Mouse (Mus musculus): ENCODE data around the gene Gata5. TPM values are rescaled to one million over a fixed set of nuclear protein-coding genes. Genes with fewer than 3 reads are reported as not detected.

Gata5 gene
- polyA plus RNA-seq, 1 experiment from 2014 or later, result 20.9 TPM

- no peak overlapping the region for H3K4me3 ChIP-seq (ENCODE audit: low read depth, low read length)
- no peak overlapping the region for H3K4me2 ChIP-seq (replicated peaks; ENCODE audit: low read depth)
- 81% methylated on average over 4 of the region's 4 CpGs for WGBS
- TF ChIP-seq CTCF (IDR thresholded peaks at IDR 0.05; ENCODE audit: low read depth), result no peak
- no peak overlapping the region for H3K9ac ChIP-seq (ENCODE audit: low read depth, low read length)
- H3K27ac ChIP-seq (ENCODE audit: low read depth, low read length), result no peak overlapping the region
- 0 out of 2 replicates have a peak, but pooled peaks have one; percentile 25 for ATAC-seq
- no peaks in the 10 kb centered on the region for H3K9me3 ChIP-seq (ENCODE audit: control insufficient read depth)
- H3K36me3 ChIP-seq (ENCODE audit: control insufficient read depth, insufficient read depth), result peaks cover under 1% of the 10 kb centered on the region; the same call in 1 of the 2 replicates
- no peaks in the 10 kb centered on the region for H3K27me3 ChIP-seq (replicated peaks; ENCODE audit: control insufficient read depth, insufficient read depth, low read length)
- H3K4me1 ChIP-seq (replicated peaks; ENCODE audit: control insufficient read depth, insufficient read depth, low read length), result peaks cover 11% of the 10 kb centered on the region; the same call in 1 of the 2 replicates
Observed at GRCm38 (mm10) chr2:180320216-180320615, 14.3 kb downstream of the Gata5 start.

- 78% methylated on average over 7 of the region's 7 CpGs for WGBS
- H3K4me1 ChIP-seq (replicated peaks; ENCODE audit: control insufficient read depth, insufficient read depth, low read length), result peaks cover 9% of the 10 kb centered on the region; the same call in 1 of the 2 replicates
- no peaks in the 10 kb centered on the region for H3K36me3 ChIP-seq (ENCODE audit: control insufficient read depth, insufficient read depth)
- no peaks in the 10 kb centered on the region for H3K27me3 ChIP-seq (replicated peaks; ENCODE audit: control insufficient read depth, insufficient read depth, low read length)
- H3K9me3 ChIP-seq (ENCODE audit: control insufficient read depth), result no peaks in the 10 kb centered on the region
- H3K4me3 ChIP-seq (ENCODE audit: low read depth, low read length), result no peak overlapping the region
- no peak overlapping the region for H3K9ac ChIP-seq (ENCODE audit: low read depth, low read length)
- TF ChIP-seq CTCF (IDR thresholded peaks at IDR 0.05; ENCODE audit: low read depth), result no peak
- no peak overlapping the region for H3K4me2 ChIP-seq (replicated peaks; ENCODE audit: low read depth)
- H3K27ac ChIP-seq (ENCODE audit: low read depth, low read length), result no peak overlapping the region
- ATAC-seq, result no peak
Observed at GRCm38 (mm10) chr2:180317591-180317990, 16.9 kb downstream of the Gata5 start.

GRCm38 (mm10) chr2:180314292-180314691, 20.2 kb downstream of the Gata5 start:
- Histone ChIP-seq H3K4me3 (ENCODE audit: low read depth, low read length) (no peak overlapping the region), H3K36me3 (ENCODE audit: control insufficient read depth, insufficient read depth) (no peaks in the 10 kb centered on the region), H3K9ac (ENCODE audit: low read depth, low read length) (no peak overlapping the region), H3K27me3 (replicated peaks; ENCODE audit: control insufficient read depth, insufficient read depth, low read length) (no peaks in the 10 kb centered on the region), H3K4me1 (replicated peaks; ENCODE audit: control insufficient read depth, insufficient read depth, low read length) (peaks cover 5% of the 10 kb centered on the region; the same call in 1 of the 2 replicates), H3K4me2 (replicated peaks; ENCODE audit: low read depth) (no peak overlapping the region), H3K9me3 (ENCODE audit: control insufficient read depth) (no peaks in the 10 kb centered on the region), H3K27ac (ENCODE audit: low read depth, low read length) (peak overlapping the region; percentile 83)
- ATAC-seq, result peak; percentile 87
- TF ChIP-seq CTCF (IDR thresholded peaks at IDR 0.05; ENCODE audit: low read depth), result no peak
- 29% methylated on average over 2 of the region's 2 CpGs for WGBS

GRCm38 (mm10) chr2:180311147-180311546, 23.4 kb downstream of the Gata5 start:
- Histone ChIP-seq H3K4me2 (replicated peaks; ENCODE audit: low read depth) (no peak overlapping the region), H3K4me1 (replicated peaks; ENCODE audit: control insufficient read depth, insufficient read depth, low read length) (peaks cover 5% of the 10 kb centered on the region; the same call in 1 of the 2 replicates), H3K27ac (ENCODE audit: low read depth, low read length) (no peak overlapping the region), H3K9ac (ENCODE audit: low read depth, low read length) (no peak overlapping the region), H3K36me3 (ENCODE audit: control insufficient read depth, insufficient read depth) (no peaks in the 10 kb centered on the region), H3K27me3 (replicated peaks; ENCODE audit: control insufficient read depth, insufficient read depth, low read length) (no peaks in the 10 kb centered on the region), H3K9me3 (ENCODE audit: control insufficient read depth) (no peaks in the 10 kb centered on the region), H3K4me3 (ENCODE audit: low read depth, low read length) (no peak overlapping the region)
- ATAC-seq, result no peak
- TF ChIP-seq CTCF (IDR thresholded peaks at IDR 0.05; ENCODE audit: low read depth), result no peak
- WGBS, result 68% methylated on average over 4 of the region's 4 CpGs

- Histone ChIP-seq H3K4me1 (replicated peaks; ENCODE audit: control insufficient read depth, insufficient read depth, low read length) (no peaks in the 10 kb centered on the region), H3K27me3 (replicated peaks; ENCODE audit: control insufficient read depth, insufficient read depth, low read length) (no peaks in the 10 kb centered on the region), H3K4me3 (ENCODE audit: low read depth, low read length) (no peak overlapping the region), H3K9ac (ENCODE audit: low read depth, low read length) (no peak overlapping the region), H3K9me3 (ENCODE audit: control insufficient read depth) (no peaks in the 10 kb centered on the region), H3K27ac (ENCODE audit: low read depth, low read length) (no peak overlapping the region), H3K4me2 (replicated peaks; ENCODE audit: low read depth) (no peak overlapping the region), H3K36me3 (ENCODE audit: control insufficient read depth, insufficient read depth) (no peaks in the 10 kb centered on the region)
- whole genome bisulfite sequencing, result 49% methylated on average over 2 of the region's 2 CpGs
- ATAC-seq, result no peak
- TF ChIP-seq CTCF (IDR thresholded peaks at IDR 0.05; ENCODE audit: low read depth), result no peak
Observed at GRCm38 (mm10) chr2:180307680-180308079, 26.8 kb downstream of the Gata5 start.

- WGBS, result 68% methylated on average over 8 of the region's 8 CpGs
- H3K27me3 ChIP-seq (replicated peaks; ENCODE audit: control insufficient read depth, insufficient read depth, low read length), result no peaks in the 10 kb centered on the region
- no peaks in the 10 kb centered on the region for H3K36me3 ChIP-seq (ENCODE audit: control insufficient read depth, insufficient read depth)
- no peaks in the 10 kb centered on the region for H3K4me1 ChIP-seq (replicated peaks; ENCODE audit: control insufficient read depth, insufficient read depth, low read length)
- no peak overlapping the region for H3K4me2 ChIP-seq (replicated peaks; ENCODE audit: low read depth)
- no peak overlapping the region for H3K9ac ChIP-seq (ENCODE audit: low read depth, low read length)
- TF ChIP-seq CTCF (IDR thresholded peaks at IDR 0.05; ENCODE audit: low read depth), result no peak
- no peaks in the 10 kb centered on the region for H3K9me3 ChIP-seq (ENCODE audit: control insufficient read depth)
- no peak overlapping the region for H3K27ac ChIP-seq (ENCODE audit: low read depth, low read length)
- no peak overlapping the region for H3K4me3 ChIP-seq (ENCODE audit: low read depth, low read length)
- ATAC-seq, result no peak
Observed at GRCm38 (mm10) chr2:180306423-180307168, 27.9 kb downstream of the Gata5 start.

Measured in intestine, postnatal 0 days (tissue).